Mouse (Mus musculus) layer of hippocampus, adult 18-20 months (tissue): ENCODE measurements at regions not wholly inside any gene's neighbourhood (a gene's known extent, or its start where the extent isn't known, plus 50 kb on each side); places are given as distances from the start of the nearest gene placed in this dataset.
"Not testable (repeated sequence)": the region's sequence is repeated elsewhere in the genome, so short reads cannot be mapped to it uniquely, and the experiment has no call there.

Experiments used
- DNase-seq, 2 experiments: peaks; one replicate each; pipeline ENCODE4 v3.0.0; 2022; ENCODE audit warnings: low spot score in 2 of 2

DNA sequence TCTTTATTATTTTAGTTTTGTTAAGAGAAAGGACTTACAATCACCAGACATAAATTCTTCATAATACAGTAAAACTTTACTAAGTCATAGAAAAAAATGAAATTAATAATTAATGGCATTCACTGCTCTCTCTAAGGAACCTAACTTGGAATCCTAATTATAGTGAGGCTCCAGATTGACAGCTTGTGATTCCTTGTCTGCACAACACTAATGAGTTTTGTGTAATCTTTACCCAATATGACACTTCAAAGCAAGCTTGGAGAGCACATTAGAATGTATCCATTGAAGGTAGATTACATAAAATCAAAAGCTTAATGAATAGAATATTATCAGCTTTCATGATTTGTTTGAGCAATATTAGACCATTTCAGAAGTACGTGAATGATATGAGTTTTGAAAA lies 1914.7 kb downstream of the Efna5 start:
- no peak for DNase-seq

DNA sequence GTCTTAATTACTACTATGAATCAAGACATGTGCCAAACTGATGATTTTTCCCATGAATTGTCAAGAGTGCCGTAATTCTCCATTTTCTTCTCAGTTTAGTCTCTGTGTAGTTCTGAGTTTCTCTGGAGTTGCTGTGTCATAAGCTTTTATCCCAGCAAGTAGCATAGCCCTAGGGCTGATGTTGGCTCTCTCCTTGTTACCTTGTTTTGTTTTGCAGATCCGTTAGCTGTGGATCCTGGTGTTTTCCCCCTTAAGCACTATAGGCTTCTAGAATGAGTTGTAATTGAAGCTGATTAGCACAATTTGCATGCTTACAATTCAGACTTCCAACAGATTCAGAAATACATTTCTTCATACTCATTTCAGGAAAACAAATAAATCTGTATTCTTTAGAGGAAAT lies 1915.5 kb downstream of the Efna5 start:
- DNase-seq = no peak

DNA sequence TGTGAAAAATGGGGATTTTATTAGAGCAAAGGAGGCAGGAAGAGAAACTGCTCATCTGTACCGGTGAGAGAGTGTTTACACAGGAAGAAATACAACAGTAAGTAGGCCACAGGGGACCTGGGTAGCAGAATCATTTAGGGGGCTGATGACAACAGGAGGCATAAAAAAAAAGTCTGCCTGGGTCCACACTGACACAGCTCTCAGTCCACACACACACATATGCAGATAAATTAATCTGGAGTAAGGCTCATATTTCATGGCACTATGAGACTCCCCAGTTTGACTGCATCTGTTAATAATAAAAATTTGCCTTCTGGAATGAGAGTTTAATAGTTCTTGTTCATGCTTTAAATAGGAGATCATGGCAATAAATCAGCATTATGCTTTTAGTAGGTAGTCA lies 1929.7 kb downstream of the Efna5 start:
- no peak for DNase-seq

DNA sequence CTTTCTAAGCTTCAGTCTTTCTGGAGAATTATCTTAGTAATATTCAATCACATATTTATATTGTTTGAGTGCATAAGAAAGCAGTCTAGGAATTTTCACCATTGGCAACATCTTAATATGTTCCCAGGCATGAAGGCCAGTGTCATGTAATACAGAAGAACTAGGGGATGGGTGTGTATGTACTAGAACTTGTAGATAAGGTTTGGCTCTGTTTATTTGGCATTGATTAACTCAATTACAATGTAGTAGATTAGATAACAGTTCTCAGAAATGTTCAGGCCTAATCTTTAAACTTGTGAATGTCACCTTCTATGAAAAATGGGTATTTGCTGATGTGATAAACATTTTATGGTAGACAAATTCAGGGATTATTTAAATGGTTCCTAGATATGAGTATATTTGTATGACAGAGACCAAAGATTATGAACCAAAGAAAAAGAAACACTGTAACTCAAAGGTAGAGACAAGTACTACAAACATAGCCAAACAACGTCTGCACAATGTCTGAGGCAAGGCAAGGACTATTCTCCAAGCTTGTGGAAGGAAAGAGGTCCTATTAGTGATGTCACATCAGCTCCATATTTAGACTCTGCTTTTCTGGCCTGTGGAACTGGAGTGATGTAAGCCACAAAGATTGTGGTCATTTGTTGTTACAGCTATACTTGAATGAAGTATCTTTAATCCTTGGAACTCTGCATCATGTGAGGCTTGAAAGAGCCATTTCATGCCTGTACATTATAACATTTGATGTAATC lies 1924.8 kb upstream of the Nudt12 start:
- DNase-seq = no peak

DNA sequence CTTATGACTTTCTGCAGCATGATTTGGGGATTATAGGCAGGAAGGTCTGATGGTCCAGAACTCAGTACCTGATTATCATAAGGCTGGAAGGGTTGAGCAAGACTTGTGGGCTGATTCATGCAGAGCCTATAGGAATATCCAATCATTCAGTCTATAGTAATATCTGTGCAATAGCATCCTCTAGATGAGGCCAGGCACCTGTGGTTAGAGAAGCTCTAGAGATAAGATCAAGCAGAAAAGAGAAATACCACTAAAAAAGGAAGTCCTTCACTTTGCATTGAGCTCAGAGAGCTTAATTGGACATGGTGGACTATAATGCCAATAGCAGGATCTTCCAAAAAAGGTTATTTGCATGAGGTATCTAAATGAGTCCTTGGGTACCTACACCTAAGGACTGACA lies 1921.1 kb upstream of the Nudt12 start:
- no peak for DNase-seq

DNA sequence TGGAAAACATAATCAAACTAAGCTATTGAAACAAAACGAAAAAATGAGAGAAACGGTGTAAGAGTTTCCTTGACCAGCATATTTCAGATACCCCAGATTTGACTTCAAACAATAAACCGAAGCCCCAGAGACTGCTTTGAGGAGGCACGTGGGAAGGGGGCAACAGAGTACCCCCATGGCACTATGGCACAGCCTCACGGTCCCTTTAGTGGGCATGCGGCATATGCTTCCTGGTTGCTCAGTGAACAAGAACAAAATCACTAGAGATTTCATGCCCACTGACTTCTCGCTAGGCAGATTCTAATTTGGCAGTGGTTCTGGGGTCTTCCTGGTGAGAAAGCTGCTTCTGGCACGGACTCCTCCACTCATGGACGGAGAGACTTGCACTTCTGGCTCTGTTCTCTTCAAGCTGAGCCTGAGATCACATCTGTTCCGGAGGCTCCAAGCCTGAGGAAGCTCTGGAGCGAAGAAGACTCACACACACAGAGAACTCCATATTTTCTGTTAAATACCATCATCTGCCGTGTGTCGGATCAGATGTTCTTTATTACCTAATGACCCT lies 1912.7 kb upstream of the Nudt12 start:
- DNase-seq = peak; percentile 11 to 26

DNA sequence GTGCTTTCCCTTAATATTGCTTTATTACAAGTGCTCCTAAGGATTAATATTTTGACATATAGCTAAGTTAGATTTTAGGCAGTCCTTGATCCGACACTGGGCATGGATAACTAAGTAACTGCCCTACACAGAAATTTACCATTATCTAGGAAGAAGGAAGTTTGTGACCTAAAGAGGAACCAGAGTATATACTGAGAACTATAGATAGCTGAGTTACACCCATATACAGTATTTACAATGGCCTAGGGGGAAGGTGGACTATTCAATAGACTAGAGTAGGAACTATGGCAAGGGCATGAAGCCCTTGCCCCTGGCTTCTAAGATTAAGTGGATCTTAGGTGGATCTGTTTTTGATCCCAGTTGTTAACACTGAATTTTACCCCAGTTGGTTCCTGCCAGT lies 1869.5 kb upstream of the Nudt12 start:
- not testable (repeated sequence) for DNase-seq

DNA sequence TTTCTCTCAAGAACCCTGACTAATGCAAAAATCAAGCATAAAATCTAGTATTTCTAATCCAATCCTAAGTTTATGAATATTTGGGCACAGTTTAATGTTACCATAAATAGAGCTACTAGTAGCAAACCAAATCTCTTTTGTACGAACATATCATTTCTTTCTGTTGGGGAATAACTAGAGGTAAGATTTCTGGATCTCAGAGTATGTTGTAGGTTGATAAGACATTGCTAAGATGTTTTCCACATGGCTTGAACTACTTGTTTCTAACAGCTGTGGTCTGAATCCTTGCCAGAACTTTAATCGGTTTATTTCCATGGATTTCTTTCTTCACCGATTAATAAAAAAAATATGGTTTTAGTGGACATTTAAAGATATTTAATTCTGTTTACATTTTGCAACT lies 1844.3 kb upstream of the Nudt12 start:
- DNase-seq = no peak

DNA sequence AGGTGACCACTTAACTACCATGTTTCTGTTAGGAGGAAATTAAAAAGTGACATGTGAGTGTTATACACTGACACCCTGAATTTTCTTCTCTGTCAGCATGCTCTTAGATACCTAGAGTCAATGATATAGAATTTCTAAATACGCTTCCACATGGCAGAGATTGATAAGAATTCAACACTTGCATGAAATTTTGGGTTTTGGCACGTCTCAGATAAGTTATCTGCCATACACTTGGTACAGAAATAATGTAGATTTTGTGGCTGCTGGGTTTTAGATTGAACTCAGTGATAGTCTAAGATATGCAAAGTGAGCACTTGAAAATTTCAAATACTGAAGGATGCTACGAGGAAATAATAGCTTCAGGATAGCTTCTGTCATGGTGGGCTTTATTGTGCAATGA lies 1841.5 kb upstream of the Nudt12 start:
- DNase-seq = no peak

DNA sequence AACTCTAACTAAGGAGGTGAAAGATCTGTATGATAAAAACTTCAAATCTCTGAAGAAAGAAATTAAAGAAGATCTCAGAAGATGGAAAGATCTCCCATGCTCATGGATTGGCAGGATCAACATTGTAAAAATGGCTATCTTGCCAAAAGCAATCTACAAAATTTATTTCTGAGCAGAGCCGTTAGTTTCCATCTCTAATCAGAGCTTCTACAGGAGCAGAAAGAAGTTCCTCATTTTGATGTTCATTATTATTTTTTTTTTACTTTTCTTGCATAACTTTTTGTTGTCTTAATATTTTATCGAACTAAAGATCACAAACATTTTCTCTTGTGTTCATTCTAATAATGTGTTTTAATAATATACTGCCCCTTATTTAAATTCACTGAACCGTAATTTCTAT lies 1825.6 kb upstream of the Nudt12 start:
- DNase-seq = not testable (repeated sequence)

DNA sequence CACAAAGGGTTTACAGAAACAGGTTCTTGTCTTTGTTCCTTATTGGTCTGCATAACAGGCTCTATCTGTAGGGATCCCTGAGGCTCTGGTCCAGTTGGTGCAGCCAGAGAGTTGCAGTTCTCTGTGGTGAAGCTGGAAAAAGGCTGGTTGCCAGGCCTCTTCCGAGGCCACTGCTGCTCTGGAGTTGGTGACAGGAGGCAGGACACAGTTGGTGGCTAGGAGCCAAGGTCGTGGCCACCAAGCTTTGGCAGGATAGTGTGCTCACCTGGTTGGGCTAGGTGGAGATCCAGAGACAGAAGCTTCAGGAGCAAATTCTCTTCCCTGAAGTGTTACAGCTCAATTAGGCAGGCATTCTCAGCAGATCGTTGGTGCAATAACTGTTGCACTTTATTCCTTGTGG lies 1819.4 kb upstream of the Nudt12 start:
- DNase-seq = no peak

DNA sequence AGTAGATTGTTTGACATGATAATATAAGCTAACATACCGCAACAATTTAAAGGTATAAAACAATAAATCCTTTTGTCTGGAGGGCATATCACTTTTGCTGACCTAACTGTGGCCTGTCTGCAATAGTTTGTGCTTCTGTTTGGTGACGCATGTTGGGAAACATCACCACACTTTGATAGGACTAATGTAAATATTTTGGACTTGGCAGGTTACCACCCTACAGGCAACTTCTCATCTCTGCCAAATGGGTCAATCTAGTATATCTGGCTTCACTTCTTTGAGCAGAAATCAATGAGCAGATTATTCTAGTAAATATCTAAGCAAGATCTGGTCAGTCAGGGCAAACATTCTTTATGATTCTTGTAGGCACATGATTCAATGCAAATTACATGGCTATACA lies 1817.3 kb upstream of the Nudt12 start:
- DNase-seq = no peak

DNA sequence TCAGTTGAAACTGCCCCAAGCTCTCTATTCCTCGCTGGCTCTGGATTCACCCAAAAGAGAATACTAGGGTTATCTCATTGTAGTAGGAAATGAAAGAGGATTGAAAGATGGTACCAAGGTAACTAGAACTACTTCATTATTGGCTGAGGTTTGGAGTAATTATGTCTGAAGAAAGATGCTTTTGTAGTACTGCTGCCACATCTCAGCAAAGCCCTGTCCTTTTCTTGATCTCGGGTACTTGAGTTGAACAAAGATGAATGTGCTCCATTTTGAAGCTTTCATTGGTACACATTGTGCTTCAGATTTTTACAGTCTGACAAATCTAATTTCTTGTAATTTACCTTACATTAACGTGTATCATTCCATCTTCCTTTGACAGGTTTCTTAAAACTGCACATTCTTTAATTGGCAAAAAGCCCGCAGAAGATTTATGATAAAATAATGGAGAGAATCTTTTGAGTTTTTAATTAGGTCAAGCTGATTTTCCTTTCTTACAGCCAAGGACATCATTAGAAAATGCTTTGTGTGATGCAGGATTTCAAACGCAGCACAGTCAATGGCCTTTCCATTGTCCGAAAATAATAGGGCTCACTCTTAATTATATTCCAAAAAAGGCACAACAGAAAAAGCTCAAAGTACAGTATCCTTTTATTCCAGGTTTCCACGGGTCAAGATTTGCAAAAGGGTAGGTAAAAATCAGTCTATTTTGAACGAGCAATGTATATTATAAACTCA lies 1791.7 kb upstream of the Nudt12 start:
- no peak for DNase-seq

DNA sequence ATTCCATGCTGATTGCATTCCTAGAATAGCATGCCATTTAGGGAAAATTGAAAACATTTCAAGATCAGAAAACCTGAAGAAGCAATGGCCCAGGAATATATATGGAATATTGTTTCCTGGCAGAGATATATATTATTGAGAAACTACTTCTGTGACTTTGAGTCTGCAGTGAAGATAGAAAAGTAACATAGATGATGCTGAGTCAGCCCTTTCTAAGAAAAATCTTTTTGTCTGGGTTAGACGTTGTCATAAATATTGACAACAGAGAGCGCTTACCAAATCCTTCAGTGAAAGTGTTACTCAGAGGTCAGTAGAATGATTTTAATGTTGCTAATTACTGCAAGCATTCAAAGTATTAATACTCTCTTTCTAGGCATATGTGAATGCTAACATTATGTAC lies 1749.1 kb upstream of the Nudt12 start:
- DNase-seq = no peak

DNA sequence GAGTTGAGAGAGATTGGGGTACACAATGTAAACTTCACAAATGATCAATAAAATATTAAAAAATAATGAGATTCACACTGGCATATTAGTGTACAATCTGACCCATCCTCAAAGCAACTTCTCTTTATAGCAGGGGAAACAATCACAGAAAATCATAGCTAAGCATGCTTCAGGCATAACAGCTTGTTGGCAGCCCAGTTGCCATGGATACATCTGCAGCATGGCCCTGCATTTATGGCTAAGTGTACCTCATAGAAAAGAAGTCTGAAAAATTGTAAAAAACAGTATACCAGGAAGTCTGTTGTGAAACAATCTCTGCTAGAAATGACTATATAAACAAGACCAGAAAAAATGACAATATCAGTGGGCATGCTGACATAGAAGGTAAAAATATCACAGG lies 1747.9 kb upstream of the Nudt12 start:
- DNase-seq = peak in 1 of 2 experiments; percentile 6

DNA sequence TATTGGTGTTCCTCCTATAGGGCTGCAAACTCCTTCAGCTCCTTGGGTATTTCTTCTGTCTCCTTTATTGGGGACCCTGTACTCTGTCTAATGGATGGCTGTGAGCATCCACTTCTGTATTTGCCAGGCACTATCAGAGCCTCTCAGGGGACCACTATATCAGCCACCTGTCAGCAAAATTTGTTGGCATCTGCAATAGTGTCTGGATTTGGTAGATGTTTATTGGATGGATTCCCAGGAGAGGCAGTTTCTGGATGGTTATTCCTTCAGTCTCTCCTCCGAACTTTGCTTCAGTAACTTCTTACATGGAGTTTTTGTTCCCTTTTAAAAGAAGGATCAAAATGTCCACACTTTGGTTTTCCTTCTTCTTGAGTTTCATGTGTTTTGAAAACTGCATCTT lies 1729.7 kb upstream of the Nudt12 start:
- no peak for DNase-seq

DNA sequence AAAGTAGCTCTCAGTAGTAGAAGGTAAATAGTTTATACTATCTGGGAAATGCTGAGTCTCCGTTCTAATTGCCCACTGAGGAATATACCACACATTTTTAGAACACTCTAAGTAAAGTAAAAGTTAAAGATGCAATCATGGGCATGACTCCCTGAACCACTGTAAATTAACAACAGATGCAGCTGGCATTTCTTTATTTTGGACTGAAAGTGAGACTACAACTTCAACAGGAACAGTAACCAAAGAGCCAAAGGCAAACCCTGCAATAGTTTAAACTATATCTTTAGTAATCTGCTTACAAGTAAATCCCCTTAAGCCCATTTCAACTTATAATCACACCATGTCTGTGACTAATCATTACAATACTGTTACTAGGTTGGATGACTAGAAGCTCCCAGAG lies 1725.0 kb upstream of the Nudt12 start:
- DNase-seq = no peak

DNA sequence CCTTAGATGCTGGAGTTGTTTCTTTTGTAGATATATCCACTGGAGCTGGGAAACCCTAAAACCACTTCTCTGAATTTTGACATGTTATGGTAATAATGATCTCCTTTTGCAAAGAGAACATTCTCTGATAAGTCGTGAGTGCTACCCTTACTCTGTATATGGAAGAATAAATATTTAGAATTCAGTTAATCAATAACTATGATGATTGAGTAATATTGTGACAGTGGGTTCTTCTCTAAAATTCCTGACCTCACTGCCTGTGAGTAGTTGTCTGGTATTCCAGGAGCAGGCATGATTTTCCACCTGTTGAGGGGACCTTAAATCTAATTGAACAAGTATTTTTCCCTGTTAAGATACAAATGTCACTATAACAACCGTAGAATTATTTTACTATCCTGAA lies 1707.0 kb upstream of the Nudt12 start:
- DNase-seq = no peak

DNA sequence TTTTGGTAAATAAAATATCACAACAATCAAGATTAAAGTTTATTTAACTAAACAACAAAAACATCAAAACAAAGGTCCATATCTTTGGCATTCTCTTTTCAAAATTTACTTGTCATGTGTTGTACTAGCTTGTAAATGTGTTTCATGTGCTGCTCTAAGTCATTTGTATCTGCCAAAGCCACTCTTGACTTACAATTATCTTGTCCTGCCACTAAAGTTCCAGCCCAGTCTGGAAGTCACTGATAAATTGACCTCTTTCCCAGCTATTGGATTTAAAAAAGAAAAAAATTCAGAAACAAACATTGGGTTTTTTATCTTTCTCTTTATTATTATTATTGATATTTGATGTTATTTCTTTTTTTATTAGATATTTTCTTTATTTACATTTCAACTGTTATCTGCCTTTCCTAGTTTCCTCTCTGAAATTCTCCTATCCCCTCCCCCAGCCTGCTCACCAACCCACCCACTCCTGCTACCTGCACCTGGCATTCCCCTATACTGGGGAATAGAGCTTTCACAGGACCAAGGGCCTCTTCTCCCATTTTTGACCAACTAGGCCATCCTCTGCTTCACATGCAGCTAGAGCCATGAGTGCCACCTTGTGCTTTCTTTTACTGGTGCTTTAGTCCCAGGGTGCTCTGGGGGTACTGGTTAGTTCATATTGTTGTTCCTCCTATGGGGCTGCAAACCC lies 1704.9 kb upstream of the Nudt12 start:
- no peak for DNase-seq

DNA sequence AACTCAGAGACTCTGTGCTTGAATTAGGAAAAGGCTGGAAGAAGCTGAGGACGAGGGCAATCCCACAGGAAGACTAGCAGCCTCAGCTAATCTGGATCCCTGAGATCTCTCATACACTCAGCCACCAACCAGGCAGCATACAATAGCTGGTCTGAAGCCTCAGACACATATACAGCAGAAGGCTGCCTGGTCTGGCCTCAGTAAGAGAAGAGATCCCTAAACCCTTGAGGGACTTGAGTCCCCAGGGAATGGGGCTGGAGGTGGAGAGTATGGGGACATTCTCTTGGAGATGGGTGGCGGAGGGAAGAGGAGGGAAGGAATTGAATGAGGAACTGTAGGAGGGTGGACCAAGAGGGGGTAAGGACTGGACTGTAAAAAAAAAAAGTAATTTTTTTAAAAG lies 1704.3 kb upstream of the Nudt12 start:
- DNase-seq = no peak
